Mouse (Mus musculus) ES-E14 (cell line): ENCODE data around the gene Zfp704. TPM values are rescaled to one million over a fixed set of nuclear protein-coding genes. Genes with fewer than 3 reads are reported as not detected.

Experiments
- DNase-seq: peaks from one replicate; pipeline ENCODE4 v3.0.0-alpha.2; 2013; ENCODE audit warnings: low read depth, low spot score
- H3K27ac ChIP-seq: 2 replicates; pipeline ENCODE4 v1.5.1; 2012; ENCODE audit warnings: low read depth, mild to moderate bottlenecking, low read length, moderate library complexity, mixed read lengths; ENCODE audit not compliant: poor library complexity, insufficient read depth, severe bottlenecking
- H3K36me3 ChIP-seq: 2 replicates; pipeline ENCODE4 v1.6.1; 2012; ENCODE audit warnings: mild to moderate bottlenecking, low read length, moderate library complexity, mixed read lengths; ENCODE audit not compliant: control insufficient read depth, poor library complexity, insufficient read depth, severe bottlenecking
- H3K4me1 ChIP-seq, 2 experiments: fragments of 150-350 bp in 1 of 2; sonication (generic) in 1 of 2; 2 replicates each; pipeline ENCODE4 v1.6.1; 2012; ENCODE audit warnings: low read length in 2 of 2, mild to moderate bottlenecking in 1 of 2, mixed read lengths in 1 of 2; ENCODE audit not compliant: control insufficient read depth in 2 of 2, insufficient read depth in 2 of 2, poor library complexity in 1 of 2
- H3K4me3 ChIP-seq, 2 experiments: fragments of 150-350 bp in 1 of 2; sonication (generic) in 1 of 2; 2 replicates each; pipeline ENCODE4 v1.5.1; 2012; ENCODE audit warnings: low read length in 2 of 2, low read depth in 1 of 2, mild to moderate bottlenecking in 1 of 2, mixed read lengths in 1 of 2; ENCODE audit not compliant: insufficient read depth in 1 of 2, poor library complexity in 1 of 2, severe bottlenecking in 1 of 2
- H3K9ac ChIP-seq: 2 replicates; pipeline ENCODE4 v1.6.1; 2012; ENCODE audit warnings: low read depth, mild to moderate bottlenecking, low read length, mixed read lengths; ENCODE audit not compliant: poor library complexity, insufficient read depth, severe bottlenecking
- H3K9me3 ChIP-seq: fragments of 150-350 bp; sonication (generic); 2 replicates; pipeline ENCODE4 v1.6.1; 2012; ENCODE audit warnings: low read depth, mild to moderate bottlenecking, low read length; ENCODE audit not compliant: control insufficient read depth, insufficient read depth
- CHD2 ChIP-seq: IDR thresholded peaks from 2 replicates; pipeline ENCODE4 v1.6.1; 2014; ENCODE audit warnings: mild to moderate bottlenecking, low read depth, low read length, inconsistent platforms
- HCFC1 ChIP-seq: IDR thresholded peaks from 2 replicates; pipeline ENCODE4 v1.6.1; 2012; ENCODE audit warnings: low read length, inconsistent platforms, borderline replicate concordance; ENCODE audit not compliant: insufficient read depth
- MAFK ChIP-seq: IDR thresholded peaks from 2 replicates; pipeline ENCODE4 v1.6.1; 2014; ENCODE audit warnings: mild to moderate bottlenecking, low read depth, low read length, inconsistent platforms; ENCODE audit not compliant: insufficient read depth
- ZC3H11A ChIP-seq: IDR thresholded peaks from 2 replicates; pipeline ENCODE4 v1.6.1; 2012; ENCODE audit warnings: low read depth, mild to moderate bottlenecking, inconsistent platforms, low read length, borderline replicate concordance
- ZNF384 ChIP-seq: IDR thresholded peaks from 2 replicates; pipeline ENCODE4 v1.6.1; 2012; ENCODE audit warnings: low read depth, low read length, inconsistent platforms
- in situ Hi-C, 2 experiments: fragments of 600-800 bp; cut with MboI; formaldehyde crosslinking; loops; one replicate each; pipeline ENCODE4 v1.15.1; 2025; ENCODE audit warnings: low sequenced_read_pairs in 2 of 2, inconsistent platforms in 1 of 2; ENCODE audit not compliant: unreplicated experiment in 2 of 2
- total RNA-seq: library from RNA; depleted of rRNA; stranded (reverse); fragments of 300-350 nt; gene quantifications from 2 replicates; pipeline ENCODE4 v1.2.3, GENCODE M21; 2012

The Zfp704 gene
- total RNA-seq, 1 experiment, result 11.4 TPM

GRCm38 (mm10) chr3:9614011-9614410, 4.1 kb upstream of the Zfp704 start:
- Histone ChIP-seq H3K9me3 (no peaks in the 10 kb centered on the region), H3K9ac (no peak overlapping the region), H3K4me1 (peaks cover 14 to 32% of the 10 kb centered on the region in 2 experiments), H3K4me3 (no peak overlapping the region), H3K27ac (no peak overlapping the region), H3K36me3 (no peaks in the 10 kb centered on the region)
- in situ Hi-C loops, result no loop called here
- TF ChIP-seq CHD2 (no peak), ZNF384 (no peak), ZC3H11A (no peak), MAFK (no peak), HCFC1 (no peak)
- no peak for DNase-seq

- H3K27ac ChIP-seq, result peak overlapping the region; percentile 41; the same call in 1 of the 2 replicates
- H3K9me3 ChIP-seq, result no peaks in the 10 kb centered on the region
- 0 out of 4 replicates have a peak overlapping the region, but pooled peaks have one; percentile 4 to 5 for H3K4me3 ChIP-seq
- TF ChIP-seq MAFK, result no peak
- TF ChIP-seq CHD2, result no peak
- TF ChIP-seq HCFC1, result no peak
- DNase-seq, result peak; percentile 76
- peaks cover 17 to 35% of the 10 kb centered on the region in 2 experiments for H3K4me1 ChIP-seq
- H3K36me3 ChIP-seq, result no peaks in the 10 kb centered on the region
- no peak overlapping the region for H3K9ac ChIP-seq
- in situ Hi-C loops, result no loop called here
These were observed 1.3 kb upstream of the Zfp704 start for GRCm38 (mm10) chr3:9611226-9611625.

- TF ChIP-seq CHD2 (no peak), ZNF384 (no peak), HCFC1 (no peak), MAFK (no peak), ZC3H11A (no peak)
- Histone ChIP-seq H3K4me3 (peak overlapping the region; percentile 5 to 100), H3K36me3 (no peaks in the 10 kb centered on the region), H3K27ac (peak overlapping the region; percentile 78), H3K9me3 (no peaks in the 10 kb centered on the region), H3K4me1 (peaks cover 19 to 35% of the 10 kb centered on the region in 2 experiments), H3K9ac (peak overlapping the region; percentile 97)
- in situ Hi-C loops, result no loop called here
- DNase-seq, result no peak
These were observed 541 bp upstream of the Zfp704 start for GRCm38 (mm10) chr3:9610426-9610825.

GRCm38 (mm10) chr3:9608906-9609580, 842 bp downstream of the Zfp704 start:
- no peak for TF ChIP-seq ZNF384
- TF ChIP-seq HCFC1, result 0 out of 2 replicates have a peak, but pooled peaks have one; percentile 8
- no peak for TF ChIP-seq MAFK
- DNase-seq, result no peak
- in situ Hi-C loops, result no loop called here
- Histone ChIP-seq H3K27ac (peak overlapping the region; percentile 78), H3K4me3 (peak overlapping the region; percentile 79 to 100), H3K36me3 (no peaks in the 10 kb centered on the region), H3K4me1 (peaks cover 16 to 34% of the 10 kb centered on the region in 2 experiments), H3K9me3 (no peaks in the 10 kb centered on the region), H3K9ac (peak overlapping the region; percentile 97)

- peak; percentile 83 for DNase-seq
- in situ Hi-C loops, result no loop called here
- Histone ChIP-seq H3K36me3 (no peaks in the 10 kb centered on the region), H3K27ac (peak overlapping the region; percentile 78), H3K9me3 (no peaks in the 10 kb centered on the region), H3K9ac (peak overlapping the region; percentile 97), H3K4me1 (peaks cover 14 to 36% of the 10 kb centered on the region in 2 experiments), H3K4me3 (peak overlapping the region; percentile 79 to 100)
- TF ChIP-seq ZNF384, result no peak
- no peak for TF ChIP-seq HCFC1
- TF ChIP-seq CHD2, result no peak
- no peak for TF ChIP-seq MAFK
- TF ChIP-seq ZC3H11A, result no peak
These were observed 1.4 kb downstream of the Zfp704 start for GRCm38 (mm10) chr3:9608441-9608905.
